Mouse (Mus musculus) liver, adult 2 months (tissue): ENCODE data around the gene Tcirg1. TPM values are rescaled to one million over a fixed set of nuclear protein-coding genes. Genes with fewer than 3 reads are reported as not detected.

Experiments used
- DNase-seq: peaks from one replicate; pipeline ENCODE4 v3.0.0-alpha.2; 2011; ENCODE audit warnings: low read depth, low spot score; ENCODE audit errors: extremely low read depth
- H3K27ac ChIP-seq: fragments of 200-500 bp; replicated peaks from 2 replicates; pipeline ENCODE4 v1.5.1; 2012; ENCODE audit warnings: low read depth, mild to moderate bottlenecking, control low read depth, inconsistent platforms, low read length; ENCODE audit not compliant: insufficient read depth
- H3K27me3 ChIP-seq: fragments of 200-500 bp; 2 replicates; pipeline ENCODE4 v1.6.1; 2012; ENCODE audit warnings: mild to moderate bottlenecking, moderate library complexity, low read length, inconsistent platforms; ENCODE audit not compliant: control insufficient read depth, insufficient read depth
- H3K36me3 ChIP-seq: fragments of 200-500 bp; 2 replicates; pipeline ENCODE4 v1.6.1; 2012; ENCODE audit warnings: low read length, inconsistent platforms; ENCODE audit not compliant: control insufficient read depth, insufficient read depth
- H3K4me1 ChIP-seq: fragments of 200-500 bp; 2 replicates; pipeline ENCODE4 v1.6.1; 2011; ENCODE audit warnings: low read length; ENCODE audit not compliant: control insufficient read depth, insufficient read depth
- H3K4me3 ChIP-seq: fragments of 200-500 bp; 2 replicates; pipeline ENCODE4 v1.5.1; 2011; ENCODE audit warnings: low read depth, mild to moderate bottlenecking, control low read depth, low read length, moderate library complexity; ENCODE audit not compliant: insufficient read depth
- H3K79me2 ChIP-seq: fragments of 200-500 bp; 2 replicates; pipeline ENCODE4 v1.6.1; 2012; ENCODE audit warnings: inconsistent platforms, mild to moderate bottlenecking, low read length, moderate library complexity; ENCODE audit not compliant: control insufficient read depth, insufficient read depth
- H3K9ac ChIP-seq: fragments of 200-500 bp; 2 replicates; pipeline ENCODE4 v1.6.1; 2012; ENCODE audit warnings: low read depth, mild to moderate bottlenecking, control low read depth, inconsistent platforms, low read length
- CTCF ChIP-seq: fragments of 200-500 bp; IDR thresholded peaks from 2 replicates; pipeline ENCODE4 v1.5.1; 2011; ENCODE audit warnings: low read depth, low read length, control low read depth
- POLR2A ChIP-seq: fragments of 200-500 bp; IDR thresholded peaks from 2 replicates; pipeline ENCODE4 v1.6.1; 2011; ENCODE audit warnings: low read length, control low read depth; ENCODE audit not compliant: insufficient read depth; ENCODE audit errors: extremely low read depth
- WGBS: fragments of 180-500 bp; shearing (Covaris S2); methylation state at CpG from one replicate; pipeline ENCODE4 v1.1.7; 2018; 5-methylcytosine and 5-hydroxymethylcytosine counted together
- polyA plus RNA-seq: library from polyadenylated mRNA; depleted of rRNA; stranded (reverse); fragments of >200 nt; gene quantifications from 2 replicates; pipeline ENCODE4 v1.2.3, GENCODE M21; 2012
- total RNA-seq: library from RNA; depleted of rRNA; stranded (reverse); fragments of >200 nt; gene quantifications from 2 replicates; pipeline ENCODE4 v1.2.3, GENCODE M21; 2014

The Tcirg1 gene
- total and polyA plus RNA-seq, 2 experiments = 35.6 to 123 TPM

DNA sequence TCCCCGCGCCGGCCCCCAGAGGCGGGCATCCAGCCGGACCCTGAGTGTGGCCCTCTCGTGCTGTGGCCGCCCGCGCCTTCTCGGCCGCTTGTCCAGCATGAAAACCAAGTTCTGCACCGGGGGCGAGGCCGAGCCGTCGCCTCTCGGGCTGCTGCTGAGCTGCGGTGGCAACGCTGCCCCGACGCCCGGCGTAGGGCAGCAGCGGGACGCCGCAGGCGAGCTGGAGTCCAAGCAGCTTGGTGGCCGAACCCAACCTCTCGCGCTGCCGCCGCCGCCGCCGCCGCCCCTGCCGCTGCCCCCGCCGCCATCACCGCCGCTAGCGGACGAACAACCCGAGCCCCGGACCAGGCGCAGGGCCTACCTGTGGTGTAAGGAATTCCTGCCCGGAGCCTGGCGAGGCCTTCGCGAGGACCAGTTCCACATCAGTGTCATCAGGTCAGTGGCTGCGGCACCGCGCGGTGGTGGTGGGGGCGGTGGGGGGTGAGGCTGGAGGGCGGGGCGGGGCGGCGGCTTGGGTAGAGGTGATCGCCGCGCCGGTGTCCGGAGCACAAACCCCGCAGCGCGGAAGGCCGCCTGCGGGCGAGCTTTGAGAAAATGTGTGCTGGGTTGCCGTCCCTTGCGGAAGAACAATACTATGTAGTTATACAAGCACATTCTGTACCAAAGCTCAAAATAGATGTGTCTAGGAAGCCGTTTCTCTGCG is 54.8 kb downstream of the Tcirg1 start:
- DNase-seq = no peak
- H3K79me2 ChIP-seq = peaks cover 20% of the 10 kb centered on the region; the same call in 1 of the 2 replicates
- WGBS = under 1% methylated on average over 71 of the region's 74 CpGs
- H3K36me3 ChIP-seq = no peaks in the 10 kb centered on the region
- no peak for TF ChIP-seq POLR2A
- TF ChIP-seq CTCF = no peak
- H3K9ac ChIP-seq = peak overlapping the region; percentile 96
- H3K27ac ChIP-seq = peak overlapping the region; percentile 87
- peaks cover 38% of the 10 kb centered on the region for H3K4me1 ChIP-seq
- H3K4me3 ChIP-seq = peak overlapping the region; percentile 97
- no peaks in the 10 kb centered on the region for H3K27me3 ChIP-seq

GRCm38 (mm10) chr19:3851502-3851962 is 55.4 kb downstream of the Tcirg1 start, which contains the start of gene Chka:
Gene Chka (plus strand): TSS chr19:3851773.
- peak within 1 kb of the TSS; percentile 88 for H3K27ac ChIP-seq
- H3K27me3 ChIP-seq = no peaks in the 10 kb centered on the region
- peaks cover 17% of the 10 kb centered on the region; the same call in 1 of the 2 replicates for H3K79me2 ChIP-seq
- WGBS = under 1% methylated on average over 54 of the region's 54 CpGs
- H3K4me3 ChIP-seq = peak within 1 kb of the TSS; percentile 97
- peak; percentile 80 for DNase-seq
- H3K9ac ChIP-seq = peak within 1 kb of the TSS; percentile 96
- TF ChIP-seq CTCF = no peak
- TF ChIP-seq POLR2A = peak; percentile 97
- H3K36me3 ChIP-seq = no peaks in the 10 kb centered on the region
- peaks cover 40% of the 10 kb centered on the region for H3K4me1 ChIP-seq

DNA sequence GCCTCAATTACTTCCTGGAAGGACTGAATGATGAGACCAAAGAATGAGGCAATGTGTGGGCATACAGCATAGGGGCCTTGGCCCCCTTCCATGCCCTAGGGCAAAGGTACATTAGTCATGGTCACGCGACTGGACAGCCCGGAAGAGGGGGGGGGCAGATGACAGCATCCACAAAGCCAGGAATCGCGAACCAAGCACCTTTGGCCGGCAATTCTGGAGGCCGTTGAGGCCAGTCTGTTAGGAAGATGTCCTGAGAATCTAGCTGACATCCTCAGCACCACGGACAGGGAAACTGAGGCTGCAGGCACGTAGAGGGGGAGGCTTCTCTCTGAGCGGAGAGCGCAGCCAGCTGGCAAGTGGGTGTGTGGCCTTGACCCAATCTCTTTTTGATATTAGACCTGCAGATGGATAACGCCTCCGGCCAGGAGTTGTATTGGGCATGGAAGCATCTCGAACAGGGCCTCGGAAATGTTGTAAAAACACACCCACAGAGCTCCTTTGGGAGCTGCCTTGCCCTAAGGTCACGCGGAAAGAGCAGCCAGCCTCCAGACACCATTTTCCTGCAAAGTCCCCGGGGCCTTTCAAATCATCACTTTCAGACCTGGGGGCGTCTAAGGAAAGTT is 56.0 kb downstream of the Tcirg1 start:
- no peaks in the 10 kb centered on the region for H3K36me3 ChIP-seq
- peaks cover 17% of the 10 kb centered on the region; the same call in 1 of the 2 replicates for H3K79me2 ChIP-seq
- 2% methylated on average over 19 of the region's 19 CpGs for WGBS
- peak overlapping the region; percentile 64 for H3K4me3 ChIP-seq
- TF ChIP-seq POLR2A = no peak
- no peak for TF ChIP-seq CTCF
- peaks cover 41% of the 10 kb centered on the region for H3K4me1 ChIP-seq
- DNase-seq = peak; percentile 87
- no peaks in the 10 kb centered on the region for H3K27me3 ChIP-seq
- H3K27ac ChIP-seq = peak overlapping the region; percentile 88
- peak overlapping the region; percentile 72 for H3K9ac ChIP-seq

- Histone ChIP-seq H3K79me2 (peaks cover 10% of the 10 kb centered on the region; the same call in 1 of the 2 replicates), H3K9ac (no peak overlapping the region), H3K36me3 (no peaks in the 10 kb centered on the region), H3K4me3 (no peak overlapping the region), H3K4me1 (peaks cover 38% of the 10 kb centered on the region), H3K27ac (no peak overlapping the region; the same call in 1 of the 2 replicates), H3K27me3 (no peaks in the 10 kb centered on the region)
- TF ChIP-seq POLR2A (no peak), CTCF (no peak)
- 14% methylated on average over 5 of the region's 5 CpGs for WGBS
- DNase-seq = peak; percentile 70
Observed at GRCm38 (mm10) chr19:3850076-3850475, 56.9 kb downstream of the Tcirg1 start.

DNA sequence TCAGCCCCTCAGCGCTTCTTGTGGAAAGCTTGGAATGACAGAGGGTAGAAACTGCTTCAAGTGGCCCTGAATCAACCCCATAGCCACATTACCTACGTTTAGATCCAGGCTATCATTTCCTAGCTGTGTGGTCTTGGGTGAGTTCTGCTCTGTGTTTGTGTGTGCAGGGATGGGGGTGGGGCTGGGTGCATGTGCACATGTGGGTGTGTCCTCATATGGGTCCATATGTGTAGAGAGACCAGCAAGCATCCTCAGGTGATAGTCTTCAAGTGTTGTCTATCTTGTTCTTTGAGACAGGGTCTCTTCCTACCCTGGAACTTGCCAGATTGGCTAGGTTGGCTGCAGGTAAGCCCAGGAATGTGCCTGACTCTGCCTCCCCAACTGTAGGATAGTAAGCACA is 57.7 kb downstream of the Tcirg1 start:
- H3K36me3 ChIP-seq = no peaks in the 10 kb centered on the region
- no peak overlapping the region for H3K27ac ChIP-seq
- no peaks in the 10 kb centered on the region for H3K27me3 ChIP-seq
- 92% methylated on average over 2 of the region's 2 CpGs for WGBS
- TF ChIP-seq POLR2A (no peak), CTCF (no peak)
- H3K79me2 ChIP-seq = peaks cover 8% of the 10 kb centered on the region; the same call in 1 of the 2 replicates
- DNase-seq = no peak
- H3K9ac ChIP-seq = no peak overlapping the region
- H3K4me1 ChIP-seq = peaks cover 35% of the 10 kb centered on the region
- no peak overlapping the region for H3K4me3 ChIP-seq
